Mouse (Mus musculus) midbrain, embryonic 14.5 days (tissue): ENCODE data around the gene 2200002J24Rik. TPM values are rescaled to one million over a fixed set of nuclear protein-coding genes. Genes with fewer than 3 reads are reported as not detected.

Experiments used
- ATAC-seq: fragments of 200-750 bp; cut with Nextera tagmentation; 2 replicates; pipeline ENCODE4 v1.8.0; 2017; ENCODE audit warnings: moderate number of reproducible peaks, moderate library complexity; ENCODE audit not compliant: low FRiP score, low TSS enrichment
- DNase-seq: peaks from one replicate; pipeline ENCODE4 v3.0.0-alpha.2; 2015
- H3K27ac ChIP-seq: fragments of 300-500 bp; sonication (generic); replicated peaks from 2 replicates; pipeline ENCODE4 v1.5.1; 2014; ENCODE audit warnings: mild to moderate bottlenecking, low read depth, low read length, moderate library complexity
- H3K27me3 ChIP-seq: fragments of 300-500 bp; sonication (generic); 2 replicates; pipeline ENCODE4 v1.6.1; 2014; ENCODE audit warnings: low read length, control low read depth, mixed read lengths; ENCODE audit not compliant: control insufficient read depth, insufficient read depth
- H3K36me3 ChIP-seq: fragments of 300-500 bp; sonication (generic); 2 replicates; pipeline ENCODE4 v1.6.1; 2014; ENCODE audit warnings: low read length, control low read depth; ENCODE audit not compliant: control insufficient read depth, insufficient read depth
- H3K4me1 ChIP-seq: fragments of 300-500 bp; sonication (generic); 2 replicates; pipeline ENCODE4 v1.6.1; 2014; ENCODE audit warnings: mild to moderate bottlenecking, antibody characterized with exemption, low read length, control low read depth; ENCODE audit not compliant: control insufficient read depth, insufficient read depth
- H3K4me2 ChIP-seq: fragments of 300-500 bp; sonication (generic); 2 replicates; pipeline ENCODE4 v1.6.1; 2014; ENCODE audit warnings: mild to moderate bottlenecking, low read length, moderate library complexity
- H3K4me3 ChIP-seq: fragments of 300-500 bp; sonication (generic); replicated peaks from 2 replicates; pipeline ENCODE4 v1.5.1; 2014; ENCODE audit warnings: low read depth, low read length
- H3K9ac ChIP-seq: fragments of 300-500 bp; sonication (generic); replicated peaks from 2 replicates; pipeline ENCODE4 v1.6.1; 2014; ENCODE audit warnings: mild to moderate bottlenecking, low read length, moderate library complexity
- H3K9me3 ChIP-seq: fragments of 300-500 bp; sonication (generic); 2 replicates; pipeline ENCODE4 v1.6.1; 2016; ENCODE audit warnings: low read length, control low read depth, mixed read lengths; ENCODE audit not compliant: control insufficient read depth
- WGBS: fragments of 180-500 bp; shearing (Covaris S2); extraction: QIAGEN DNeasy Blood & Tissue Kit; methylation state at CpG from one replicate; pipeline ENCODE4 v1.1.7; 2014; 5-methylcytosine and 5-hydroxymethylcytosine counted together
- polyA plus RNA-seq: library from polyadenylated mRNA; unstranded; fragments of >200 nt; fragmentation: Nextera tagmentation; extraction: Ambion mirVana; gene quantifications from 2 replicates; pipeline ENCODE4 v1.2.1, GENCODE M21; 2014

Gene 2200002J24Rik
- polyA plus RNA-seq, result not detected in 2 replicates

- Histone ChIP-seq H3K27ac (no peak within 1 kb of the TSS), H3K27me3 (no peaks in the 10 kb centered on the region), H3K36me3 (no peaks in the 10 kb centered on the region), H3K4me3 (no peak within 1 kb of the TSS), H3K9ac (no peak within 1 kb of the TSS), H3K9me3 (no peaks in the 10 kb centered on the region), H3K4me2 (no peak within 1 kb of the TSS), H3K4me1 (no peaks in the 10 kb centered on the region)
- ATAC-seq (no peak), DNase-seq (no peak)
- WGBS, result 39% methylated on average over 9 of the region's 9 CpGs
These were observed at the start of gene 2200002J24Rik for GRCm38 (mm10) chr7:30698589-30698988. Gene 2200002J24Rik, plus strand, starts transcription at chr7:30698926.

- DNase-seq, result peak; percentile 99
- WGBS, result 2% methylated on average over 59 of the region's 59 CpGs
- Histone ChIP-seq H3K4me1 (peaks cover 6% of the 10 kb centered on the region; the same call in 1 of the 2 replicates), H3K27ac (peak within 1 kb of the TSS; percentile 72), H3K9me3 (no peaks in the 10 kb centered on the region), H3K4me2 (peak within 1 kb of the TSS; percentile 84), H3K9ac (peak within 1 kb of the TSS; percentile 78), H3K27me3 (no peaks in the 10 kb centered on the region), H3K4me3 (peak within 1 kb of the TSS; percentile 67), H3K36me3 (peaks cover 43% of the 10 kb centered on the region)
- ATAC-seq, result peak; percentile 99
These were observed 48.9 kb upstream of the 2200002J24Rik start, which contains the start of gene Rbm42 for GRCm38 (mm10) chr7:30649591-30650540. Gene Rbm42, minus strand, starts transcription at chr7:30650317.

- Histone ChIP-seq H3K27ac (peak within 1 kb of the TSS; percentile 78), H3K9ac (peak within 1 kb of the TSS; percentile 73), H3K36me3 (peaks cover 12% of the 10 kb centered on the region), H3K9me3 (no peaks in the 10 kb centered on the region), H3K4me2 (peak within 1 kb of the TSS; percentile 86), H3K4me1 (peaks cover 6% of the 10 kb centered on the region; the same call in 1 of the 2 replicates), H3K27me3 (no peaks in the 10 kb centered on the region), H3K4me3 (peak within 1 kb of the TSS; percentile 56)
- WGBS, result under 1% methylated on average over 34 of the region's 34 CpGs
- DNase-seq (peak; percentile 98), ATAC-seq (peak; percentile 92)
These were observed 34.1 kb upstream of the 2200002J24Rik start, which contains the start of gene Haus5 for GRCm38 (mm10) chr7:30664529-30665200. Gene Haus5, minus strand, starts transcription at chr7:30664994.

- ATAC-seq (no peak; the same call in 1 of the 2 replicates), DNase-seq (peak; percentile 50)
- no peaks in the 10 kb centered on the region for H3K27me3 ChIP-seq
- peak overlapping the region; percentile 86 for H3K4me2 ChIP-seq
- peak overlapping the region; percentile 56 for H3K4me3 ChIP-seq
- peaks cover 6% of the 10 kb centered on the region for H3K36me3 ChIP-seq
- H3K9ac ChIP-seq, result peak overlapping the region; percentile 73
- WGBS, result 3% methylated on average over 11 of the region's 11 CpGs
- no peaks in the 10 kb centered on the region for H3K9me3 ChIP-seq
- H3K27ac ChIP-seq, result peak overlapping the region; percentile 78
- H3K4me1 ChIP-seq, result peaks cover 6% of the 10 kb centered on the region; the same call in 1 of the 2 replicates
These were observed 33.4 kb upstream of the 2200002J24Rik start for GRCm38 (mm10) chr7:30665321-30665720.

- 39% methylated on average over 3 of the region's 3 CpGs for WGBS
- no peaks in the 10 kb centered on the region for H3K9me3 ChIP-seq
- no peaks in the 10 kb centered on the region for H3K27me3 ChIP-seq
- H3K4me2 ChIP-seq, result no peak overlapping the region
- no peak overlapping the region for H3K9ac ChIP-seq
- peak; percentile 19 for DNase-seq
- H3K4me1 ChIP-seq, result peaks cover 6% of the 10 kb centered on the region; the same call in 1 of the 2 replicates
- H3K4me3 ChIP-seq, result no peak overlapping the region
- H3K36me3 ChIP-seq, result no peaks in the 10 kb centered on the region
- no peak for ATAC-seq
- no peak overlapping the region for H3K27ac ChIP-seq
These were observed 29.5 kb upstream of the 2200002J24Rik start for GRCm38 (mm10) chr7:30669229-30669628.

GRCm38 (mm10) chr7:30671480-30671879 lies 27.2 kb upstream of the 2200002J24Rik start, which contains the start of gene Pmis2:
Gene Pmis2, minus strand, starts transcription at chr7:30671605.
- no peak within 1 kb of the TSS for H3K4me3 ChIP-seq
- WGBS, result 70% methylated on average over 9 of the region's 9 CpGs
- H3K4me1 ChIP-seq, result no peaks in the 10 kb centered on the region
- no peak within 1 kb of the TSS for H3K9ac ChIP-seq
- no peaks in the 10 kb centered on the region for H3K27me3 ChIP-seq
- no peak for ATAC-seq
- H3K27ac ChIP-seq, result no peak within 1 kb of the TSS
- H3K9me3 ChIP-seq, result no peaks in the 10 kb centered on the region
- H3K36me3 ChIP-seq, result no peaks in the 10 kb centered on the region
- no peak for DNase-seq
- H3K4me2 ChIP-seq, result no peak within 1 kb of the TSS

- no peaks in the 10 kb centered on the region for H3K27me3 ChIP-seq
- H3K9ac ChIP-seq, result no peak overlapping the region
- no peaks in the 10 kb centered on the region for H3K9me3 ChIP-seq
- H3K27ac ChIP-seq, result no peak overlapping the region
- no peaks in the 10 kb centered on the region for H3K4me1 ChIP-seq
- H3K36me3 ChIP-seq, result no peaks in the 10 kb centered on the region
- no peak overlapping the region for H3K4me2 ChIP-seq
- DNase-seq (peak; percentile 37), ATAC-seq (no peak)
- no peak overlapping the region for H3K4me3 ChIP-seq
- WGBS, result 63% methylated on average over 5 of the region's 5 CpGs
These were observed 20.3 kb upstream of the 2200002J24Rik start for GRCm38 (mm10) chr7:30678263-30678975.

- H3K27me3 ChIP-seq, result no peaks in the 10 kb centered on the region
- no peak overlapping the region for H3K4me2 ChIP-seq
- H3K9ac ChIP-seq, result no peak overlapping the region
- H3K4me3 ChIP-seq, result no peak overlapping the region
- ATAC-seq (no peak), DNase-seq (no peak)
- H3K27ac ChIP-seq, result no peak overlapping the region
- H3K4me1 ChIP-seq, result no peaks in the 10 kb centered on the region
- no peaks in the 10 kb centered on the region for H3K9me3 ChIP-seq
- H3K36me3 ChIP-seq, result no peaks in the 10 kb centered on the region
- WGBS, result 75% methylated on average over 5 of the region's 5 CpGs
These were observed 16.8 kb upstream of the 2200002J24Rik start for GRCm38 (mm10) chr7:30681897-30682296.
